Mouse (Mus musculus): ENCODE results near the gene Cplx3.

GRCm38 (mm10) chr9:57618854-57619253, 12.8 kb upstream of the Cplx3 start:
- TF ChIP-seq GATA1 (IDR thresholded peaks at IDR 0.05; ENCODE audit: borderline replicate concordance, low read length) (no peak), FLI1 (IDR thresholded peaks at IDR 0.05; ENCODE audit: low read length) (no peak)

Measured in megakaryocyte, embryonic 14.5 days (primary cell).